ENCODE assay signal across 8 mouse cellular contexts in the genomic region with DNA sequence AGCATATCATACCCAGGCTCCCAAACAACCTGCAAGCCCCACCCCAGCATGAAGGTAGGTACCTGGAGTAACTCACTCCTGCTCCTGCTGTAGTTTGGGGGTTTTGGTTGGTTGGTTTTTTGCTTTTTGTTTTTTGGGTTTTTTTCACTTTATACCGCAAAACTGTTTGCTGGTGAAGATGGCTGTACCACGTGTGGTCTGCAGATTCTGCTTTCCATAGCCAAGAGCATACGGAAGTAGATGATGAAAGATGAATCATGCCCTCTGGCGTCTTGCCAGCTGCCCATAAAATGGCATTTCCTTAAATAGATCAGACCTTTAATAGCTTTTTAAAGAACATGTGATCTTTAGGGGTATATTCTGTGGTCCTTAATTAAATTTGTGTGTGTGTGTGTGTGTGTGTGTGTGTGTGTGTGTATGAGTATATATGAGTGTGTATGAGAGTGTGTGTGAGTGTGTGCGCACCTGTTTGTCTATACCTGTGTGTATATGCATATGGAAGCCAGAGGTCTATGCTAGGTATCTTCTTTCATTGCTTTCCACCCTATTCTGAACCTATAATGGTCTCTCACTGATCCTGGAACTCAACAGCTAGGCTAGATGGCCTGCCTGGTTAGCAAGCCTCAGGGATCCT. TPM values are rescaled to one million over a fixed set of nuclear protein-coding genes. Genes with fewer than 3 reads are reported as not detected.
DNase-seq lines count a peak whose midpoint lies in the region; ATAC-seq and TF ChIP-seq lines count a peak whose summit lies in the region.

No protein-coding gene starts in this region.

- no peaks in the 10 kb centered on the region for H3K27me3 ChIP-seq in kidney, postnatal 0 days (ENCODE audit: insufficient read depth, low read length)

- H3K9ac ChIP-seq in kidney, postnatal 0 days (ENCODE audit: low read depth, low read length) = no peak overlapping the region

- 55% methylated on average over 5 of the region's 5 CpGs for WGBS in kidney, postnatal 0 days

- no peak overlapping the region for H3K27ac ChIP-seq in kidney, postnatal 0 days

- H3K4me2 ChIP-seq in kidney, postnatal 0 days (ENCODE audit: low read length) = no peak overlapping the region

- peaks cover 8% of the 10 kb centered on the region for H3K36me3 ChIP-seq in kidney, postnatal 0 days (ENCODE audit: insufficient read depth, low read length)

- no peak for TF ChIP-seq CTCF in kidney, postnatal 0 days (IDR thresholded peaks at IDR 0.05; ENCODE audit: low read depth)

- peaks cover 12% of the 10 kb centered on the region; the same call in 1 of the 2 replicates for H3K4me1 ChIP-seq in kidney, postnatal 0 days (replicated peaks; ENCODE audit: insufficient read depth, low read length)

- no peaks in the 10 kb centered on the region for H3K9me3 ChIP-seq in kidney, postnatal 0 days (replicated peaks; ENCODE audit: low read length)

- 0 out of 2 replicates have a peak, but pooled peaks have one; percentile 39 for ATAC-seq in kidney, postnatal 0 days (replicated peaks; ENCODE audit: low FRiP score, low read depth)
- peak; percentile 86 for ATAC-seq in neutrophil, adult 5-6 weeks (ENCODE audit: extremely low read depth, insufficient number of reproducible peaks, low FRiP score, poor library complexity, severe bottlenecking)

- peak; percentile 30 for DNase-seq in layer of hippocampus, adult 11-12 months (ENCODE audit: low spot score)
- DNase-seq in layer of hippocampus, postnatal 14 days (ENCODE audit: low spot score in 2 of 2) = no peak
- peak; percentile 77 for DNase-seq in T-cell, adult 2 months (ENCODE audit: low spot score)
- DNase-seq in fat pad, adult 2 months (ENCODE audit: extremely low read depth, low read depth, low spot score) = peak; percentile 11
- DNase-seq in kidney, postnatal 0 days (ENCODE audit: low spot score) = peak; percentile 54
- DNase-seq in yolk sac, embryonic 10.5 days (ENCODE audit: low spot score) = no peak
- no peak for DNase-seq in embryo, embryonic 10 days (ENCODE audit: low spot score)

- no peak overlapping the region for H3K4me3 ChIP-seq in kidney, postnatal 0 days (replicated peaks; ENCODE audit: low read depth, low read length)

RNA-seq across cellular contexts. Expression of gene Adora2a, which starts 16.8 kb away (rescaled TPM):
- 1 to 10 TPM; 3.2 to 5.1 TPM for total RNA-seq in layer of hippocampus, postnatal 14 days (2021)
- polyA plus RNA-seq in kidney, postnatal 0 days (2015; fragmentation: Nextera tagmentation; extraction: Ambion mirVana) = 5.2 and 6.3 TPM in 2 replicates
- 2.9 and 3.1 TPM in 2 replicates for total RNA-seq in neutrophil, adult 5-6 weeks (2017)

Comparison
In these comparisons a context has a peak if more than half of its experiments do, and no peak if none do; other contexts are left out.
1. DNase-seq: peak in layer of hippocampus, adult 11-12 months (single experiment), T-cell, adult 2 months (single experiment), fat pad, adult 2 months (single experiment) and kidney, postnatal 0 days (single experiment); none in layer of hippocampus, postnatal 14 days (0 of 2), yolk sac, embryonic 10.5 days (single experiment) and embryo, embryonic 10 days (single experiment).